ENCODE assay signal across 17 mouse cellular contexts in genomic region chr11:4507421-4507820, GRCm38 (mm10).
DNase-seq lines count a peak whose midpoint lies in the region; ATAC-seq lines count a peak whose summit lies in the region.
"Had no signal": no experiment of that assay in that cellular context is flagged by ENCODE, and none has a peak within 500 bp of the region (broad histone marks: within the 10 kb centered on the region; RNA-seq: fewer than 3 reads in every experiment).

No protein-coding gene starts in this region.

- ATAC-seq in activated CD4-positive, CD25-positive, alpha-beta regulatory T cell, adult 4 months, result peak; percentile 43
- ATAC-seq: forebrain, embryonic 16.5 days; hindbrain, postnatal 0 days; midbrain, embryonic 15.5 days had no signal

- intact Hi-C loops in heart, postnatal 14 days (cut with DNase I), result no loop called here

- DNase-seq in heart, adult 8-10 months (ENCODE audit: low spot score), result peak; percentile 81
- DNase-seq in heart, postnatal 14 days, result no peak
- peak; percentile 53 for DNase-seq in lung, postnatal 25 days (ENCODE audit: low spot score)
- no peak for DNase-seq in lung, postnatal 4 days
- peak; percentile 69 for DNase-seq in lung, postnatal 36 days
- DNase-seq in adipocyte (ENCODE audit: low spot score), result no peak
- DNase-seq in urinary bladder, postnatal 14 days (ENCODE audit: low spot score), result no peak
- DNase-seq: adrenal gland, adult 8-10 months; cerebellum, adult 18-20 months; cerebellum, postnatal 36 days; layer of hippocampus, postnatal 36 days; right cerebral cortex, adult 18-20 months; spleen, adult 18-20 months had no signal

Comparison
In these comparisons a context has a peak if more than half of its experiments do, and no peak if none do; other contexts are left out.
1. DNase-seq: peak in heart, adult 8-10 months (single experiment), lung, postnatal 25 days (single experiment) and lung, postnatal 36 days (single experiment); none in heart, postnatal 14 days (0 of 2), lung, postnatal 4 days (0 of 2), adipocyte (single experiment) and urinary bladder, postnatal 14 days (single experiment).